Mouse (Mus musculus) MEL (cell line): ENCODE results near the gene Pik3r1. TPM values are rescaled to one million over a fixed set of nuclear protein-coding genes. Genes with fewer than 3 reads are reported as not detected.

Experiments
- DNase-seq: peaks from one replicate; pipeline ENCODE4 v3.0.0; 2011; ENCODE audit warnings: low read depth, low spot score
- H3K27ac ChIP-seq: 2 replicates; pipeline ENCODE4 v1.5.1; 2012; ENCODE audit warnings: low read depth, mild to moderate bottlenecking, control low read depth, low read length, moderate library complexity; ENCODE audit not compliant: control insufficient read depth
- H3K27me3 ChIP-seq, 2 experiments: fragments of 150-350 bp in 1 of 2; sonication (generic) in 1 of 2; 2 replicates each; pipeline ENCODE4 v1.6.1; 2012; ENCODE audit warnings: low read length in 2 of 2, mild to moderate bottlenecking in 2 of 2, improper control_type of control experiment in 1 of 2, moderate library complexity in 1 of 2; ENCODE audit not compliant: insufficient read depth in 2 of 2, control insufficient read depth in 1 of 2
- H3K36me3 ChIP-seq, 2 experiments: 2 replicates each; pipeline ENCODE4 v1.6.1; 2012 to 2014; ENCODE audit warnings: low read length in 2 of 2, improper control_type of control experiment in 1 of 2, inconsistent platforms in 1 of 2, mild to moderate bottlenecking in 1 of 2; ENCODE audit not compliant: insufficient read depth in 2 of 2, control insufficient read depth in 1 of 2
- H3K4me1 ChIP-seq, 2 experiments: fragments of 150-350 bp in 1 of 2; sonication (generic) in 1 of 2; 2 replicates each; pipeline ENCODE4 v1.6.1; 2012; ENCODE audit warnings: low read length in 2 of 2, improper control_type of control experiment in 1 of 2, mild to moderate bottlenecking in 1 of 2; ENCODE audit not compliant: insufficient read depth in 2 of 2, control insufficient read depth in 1 of 2
- H3K4me3 ChIP-seq, 2 experiments: fragments of 150-350 bp in 1 of 2; sonication (generic) in 1 of 2; 2 replicates each; pipeline ENCODE4 v1.5.1; 2012; ENCODE audit warnings: low read depth in 2 of 2, low read length in 2 of 2, mild to moderate bottlenecking in 2 of 2, moderate library complexity in 2 of 2, control low read depth in 1 of 2, improper control_type of control experiment in 1 of 2; ENCODE audit not compliant: control insufficient read depth in 1 of 2, insufficient read depth in 1 of 2
- H3K79me2 ChIP-seq: 2 replicates; pipeline ENCODE4 v1.6.1; 2012; ENCODE audit warnings: mild to moderate bottlenecking, low read length, moderate library complexity; ENCODE audit not compliant: control insufficient read depth, poor library complexity, insufficient read depth
- H3K9ac ChIP-seq: 2 replicates; pipeline ENCODE4 v1.6.1; 2012; ENCODE audit warnings: low read depth, mild to moderate bottlenecking, control low read depth, low read length, moderate library complexity; ENCODE audit not compliant: control insufficient read depth, poor library complexity, severe bottlenecking
- H3K9me3 ChIP-seq: fragments of 150-350 bp; sonication (generic); replicated peaks from 2 replicates; pipeline ENCODE4 v1.6.1; 2012; ENCODE audit warnings: mild to moderate bottlenecking, low read length, improper control_type of control experiment, moderate library complexity; ENCODE audit not compliant: insufficient read depth
- CTCF ChIP-seq, 3 experiments: IDR thresholded peaks in 2 of 3; conservative IDR thresholded peaks in 1 of 3; 2 replicates each; pipeline ENCODE4 v1.5.1; 2011 to 2012; ENCODE audit warnings: low read length in 3 of 3, low read depth in 2 of 3, mild to moderate bottlenecking in 2 of 3, improper control_type of control experiment in 1 of 3, inconsistent platforms in 1 of 3, mixed read lengths in 1 of 3, moderate library complexity in 1 of 3; ENCODE audit not compliant: control insufficient read depth in 1 of 3, insufficient read depth in 1 of 3, poor library complexity in 1 of 3, severe bottlenecking in 1 of 3
- E2F4 ChIP-seq: IDR thresholded peaks from 2 replicates; pipeline ENCODE4 v1.6.1; 2011; ENCODE audit warnings: low read depth, low read length, improper control_type of control experiment, borderline replicate concordance
- ELF1 ChIP-seq: IDR thresholded peaks from 2 replicates; pipeline ENCODE4 v1.6.1; 2014; ENCODE audit warnings: low read depth, mild to moderate bottlenecking, inconsistent platforms, low read length, improper control_type of control experiment, moderate library complexity
- GABPA ChIP-seq: IDR thresholded peaks from 2 replicates; pipeline ENCODE4 v1.6.1; 2012; ENCODE audit warnings: low read depth, mild to moderate bottlenecking, inconsistent platforms, low read length, improper control_type of control experiment, moderate library complexity
- GATA1 ChIP-seq: IDR thresholded peaks from 2 replicates; pipeline ENCODE4 v1.6.1; 2011; ENCODE audit warnings: low read depth, low read length, improper control_type of control experiment
- MAFK ChIP-seq: IDR thresholded peaks from 2 replicates; pipeline ENCODE4 v1.6.1; 2011; ENCODE audit warnings: low read depth, mild to moderate bottlenecking, low read length, improper control_type of control experiment, borderline replicate concordance
- MAX ChIP-seq: IDR thresholded peaks from 2 replicates; pipeline ENCODE4 v1.6.1; 2011; ENCODE audit warnings: low read length, improper control_type of control experiment
- MEF2A ChIP-seq: IDR thresholded peaks from 2 replicates; pipeline ENCODE4 v1.6.1; 2014; ENCODE audit warnings: low read depth, mild to moderate bottlenecking, inconsistent platforms, low read length, improper control_type of control experiment; ENCODE audit not compliant: poor library complexity, insufficient replicate concordance, severe bottlenecking; ENCODE audit errors: extremely low read depth
- RAD21 ChIP-seq: IDR thresholded peaks from 2 replicates; pipeline ENCODE4 v1.6.1; 2011; ENCODE audit warnings: mild to moderate bottlenecking, low read depth, low read length, improper control_type of control experiment
- SIN3A ChIP-seq: IDR thresholded peaks from 2 replicates; pipeline ENCODE4 v1.6.1; 2012; ENCODE audit warnings: low read length, improper control_type of control experiment, inconsistent platforms
- SMC3 ChIP-seq: IDR thresholded peaks from 2 replicates; pipeline ENCODE4 v1.6.1; 2011; ENCODE audit warnings: low read depth, low read length, improper control_type of control experiment
- TBP ChIP-seq: IDR thresholded peaks from 2 replicates; pipeline ENCODE4 v1.8.0; 2011; ENCODE audit warnings: low read depth, low read length, improper control_type of control experiment
- UBTF ChIP-seq: IDR thresholded peaks from 2 replicates; pipeline ENCODE4 v1.6.1; 2012; ENCODE audit warnings: low read depth, mild to moderate bottlenecking, inconsistent platforms, low read length, improper control_type of control experiment, moderate library complexity, borderline replicate concordance; ENCODE audit not compliant: insufficient read depth
- USF1 ChIP-seq: IDR thresholded peaks from 2 replicates; pipeline ENCODE4 v1.6.1; 2014; ENCODE audit warnings: low read depth, mild to moderate bottlenecking, inconsistent platforms, low read length, improper control_type of control experiment, moderate library complexity
- ZMIZ1 ChIP-seq: IDR thresholded peaks from 2 replicates; pipeline ENCODE4 v1.6.1; 2012; ENCODE audit warnings: low read depth, mild to moderate bottlenecking, inconsistent platforms, low read length, improper control_type of control experiment, moderate library complexity
- ZNF384 ChIP-seq: IDR thresholded peaks from 2 replicates; pipeline ENCODE4 v1.6.1; 2012; ENCODE audit warnings: low read depth, mild to moderate bottlenecking, inconsistent platforms, low read length, improper control_type of control experiment
- polyA plus RNA-seq, 2 experiments: library from polyadenylated mRNA; stranded (reverse) in 1 of 2; unstranded in 1 of 2; fragments of >175 nt in 1 of 2; fragments of >200 nt in 1 of 2; gene quantifications; 2 replicates each; pipeline versions ENCODE4 v1.2.1 to v1.2.4; 2012; ENCODE audit warnings: low replicate concordance in 2 of 2, low read depth in 1 of 2; ENCODE audit not compliant: insufficient read length in 2 of 2, insufficient read depth in 1 of 2, missing spikeins in 1 of 2
- total RNA-seq: library from RNA; depleted of rRNA; stranded (reverse); fragments of 300-350 nt; gene quantifications from 2 replicates; pipeline ENCODE4 v1.2.3, GENCODE M21; 2012

Pik3r1 gene
- total and polyA plus RNA-seq, 3 experiments: 23.8 to 116 (median 41.4) TPM

GRCm38 (mm10) chr13:101744943-101745342 lies 23.1 kb downstream of the Pik3r1 start:
- no peaks in the 10 kb centered on the region for H3K27me3 ChIP-seq
- H3K9ac ChIP-seq: no peak overlapping the region
- H3K4me3 ChIP-seq: no peak overlapping the region
- peaks cover 21 to 30% of the 10 kb centered on the region in 2 experiments for H3K4me1 ChIP-seq
- no peaks in the 10 kb centered on the region for H3K9me3 ChIP-seq
- no peak for DNase-seq
- H3K79me2 ChIP-seq: peaks cover 44% of the 10 kb centered on the region
- H3K27ac ChIP-seq: no peak overlapping the region; the same call in 1 of the 2 replicates
- no peak for TF ChIP-seq ZMIZ1
- TF ChIP-seq ZNF384: no peak
- TF ChIP-seq MAX: no peak
- no peak for TF ChIP-seq SMC3
- no peak for TF ChIP-seq TBP
- no peak for TF ChIP-seq CTCF (IDR thresholded peaks at IDR 0.05 in 2 of 3, conservative IDR thresholded peaks at IDR 0.05 in 1 of 3; ENCODE audit: control insufficient read depth in 1 of 3, insufficient read depth in 1 of 3, low read depth in 2 of 3, low read length in 3 of 3, poor library complexity in 1 of 3, severe bottlenecking in 1 of 3)
- no peak for TF ChIP-seq GATA1
- TF ChIP-seq MEF2A: no peak
- TF ChIP-seq E2F4: no peak
- peaks cover 19 to 57% of the 10 kb centered on the region in 2 experiments for H3K36me3 ChIP-seq

GRCm38 (mm10) chr13:101744053-101744452 lies 24.0 kb downstream of the Pik3r1 start:
- TF ChIP-seq MAFK (peak; percentile 80), ELF1 (no peak)
- no peaks in the 10 kb centered on the region for H3K27me3 ChIP-seq
- no peak overlapping the region for H3K4me3 ChIP-seq
- peaks cover 42% of the 10 kb centered on the region for H3K79me2 ChIP-seq
- DNase-seq: no peak
- no peak overlapping the region for H3K9ac ChIP-seq
- no peaks in the 10 kb centered on the region for H3K9me3 ChIP-seq
- peaks cover 13 to 28% of the 10 kb centered on the region in 2 experiments for H3K4me1 ChIP-seq
- peaks cover 11 to 53% of the 10 kb centered on the region in 2 experiments for H3K36me3 ChIP-seq
- H3K27ac ChIP-seq: no peak overlapping the region

- Histone ChIP-seq H3K36me3 (peaks cover 10 to 49% of the 10 kb centered on the region in 2 experiments), H3K4me1 (peaks cover 13 to 30% of the 10 kb centered on the region in 2 experiments), H3K27me3 (no peaks in the 10 kb centered on the region), H3K79me2 (peaks cover 43% of the 10 kb centered on the region), H3K9ac (no peak overlapping the region), H3K9me3 (no peaks in the 10 kb centered on the region), H3K27ac (peak overlapping the region; percentile 2; the same call in 1 of the 2 replicates), H3K4me3 (no peak overlapping the region)
- no peak for DNase-seq
- TF ChIP-seq MAFK: no peak
- no peak for TF ChIP-seq UBTF
- TF ChIP-seq GABPA: no peak
- peak; percentile 49; the same call in 1 of the 2 replicates for TF ChIP-seq USF1
- no peak for TF ChIP-seq RAD21
- no peak for TF ChIP-seq SIN3A
- TF ChIP-seq GATA1: no peak
Measured at GRCm38 (mm10) chr13:101743247-101743646, 24.8 kb downstream of the Pik3r1 start.
